Mouse (Mus musculus) 3T3-L1 (cell line): Measurements from ENCODE around the gene Efs.

Experiments
- DNase-seq: peaks from one replicate; pipeline ENCODE4 v3.0.0-alpha.2; 2015; ENCODE audit warnings: low read depth, low spot score

Efs gene

DNA sequence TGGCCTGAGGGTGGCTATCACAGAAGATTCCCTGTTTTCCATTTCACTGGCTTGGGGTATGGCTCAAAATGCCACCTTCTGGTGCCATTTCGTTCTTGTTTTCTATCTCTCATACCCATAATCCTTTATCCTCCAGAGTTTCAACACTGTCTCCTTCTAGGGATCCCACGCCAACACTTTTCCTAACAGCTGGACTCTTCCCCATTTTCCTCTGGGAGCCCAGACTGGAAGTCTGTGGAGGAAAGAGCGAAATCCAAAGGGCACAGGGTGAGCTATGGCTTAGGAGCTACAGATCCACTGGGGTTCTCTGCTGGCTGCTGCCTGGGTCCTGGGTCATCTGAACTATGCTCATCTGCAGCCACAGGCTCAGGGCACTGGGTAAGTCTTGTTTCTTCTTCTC is 51.8 kb downstream of the Efs start:
- DNase-seq: no peak

DNA sequence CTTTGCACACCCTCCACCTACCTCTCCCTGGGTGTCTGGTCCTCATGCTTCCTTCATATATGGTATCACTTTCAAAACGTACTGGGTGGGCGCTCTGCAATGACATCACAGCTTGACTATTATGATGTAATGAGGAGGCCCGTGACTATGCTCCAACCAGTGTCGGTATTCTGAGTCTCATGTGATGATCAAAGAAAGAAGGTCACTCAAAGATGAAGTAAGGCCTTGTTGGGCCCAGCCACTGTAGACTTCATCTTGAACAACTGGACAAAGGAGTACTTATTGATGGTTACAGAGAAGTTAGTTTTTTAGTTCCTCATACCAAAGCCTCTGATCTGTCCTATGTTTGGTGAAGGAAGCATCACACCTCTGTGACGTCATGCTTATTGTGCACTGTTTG is 55.1 kb downstream of the Efs start, which contains the start of gene Homez:
Gene Homez, minus strand, starts transcription at position 101 of the 400 bp plus-strand sequence.
- DNase-seq: no peak

- DNase-seq: no peak
Observed at GRCm38 (mm10) chr14:54868026-54868425, 57.9 kb downstream of the Efs start.

DNA sequence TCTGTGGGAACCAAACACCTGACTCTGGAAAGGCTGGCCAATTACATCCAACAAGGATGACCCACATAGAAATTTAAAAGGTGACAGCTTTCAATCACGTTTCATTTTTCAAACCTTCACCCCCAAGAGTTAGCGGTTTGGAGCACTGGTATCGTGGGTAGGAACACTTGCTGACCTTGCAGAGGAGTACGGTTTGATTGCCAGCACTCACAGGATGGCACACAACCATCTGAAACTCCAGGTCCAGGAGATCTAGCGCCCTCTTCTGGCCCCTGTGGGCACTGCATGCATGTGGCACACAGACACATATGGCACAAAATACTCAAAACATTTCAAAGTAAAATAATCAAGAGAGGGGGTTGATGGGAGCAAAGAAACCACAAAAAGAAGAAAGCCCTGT is 59.0 kb downstream of the Efs start:
- DNase-seq: no peak
